Comparison of ENCODE assay signal across 8 mouse cellular contexts in the genomic region with DNA sequence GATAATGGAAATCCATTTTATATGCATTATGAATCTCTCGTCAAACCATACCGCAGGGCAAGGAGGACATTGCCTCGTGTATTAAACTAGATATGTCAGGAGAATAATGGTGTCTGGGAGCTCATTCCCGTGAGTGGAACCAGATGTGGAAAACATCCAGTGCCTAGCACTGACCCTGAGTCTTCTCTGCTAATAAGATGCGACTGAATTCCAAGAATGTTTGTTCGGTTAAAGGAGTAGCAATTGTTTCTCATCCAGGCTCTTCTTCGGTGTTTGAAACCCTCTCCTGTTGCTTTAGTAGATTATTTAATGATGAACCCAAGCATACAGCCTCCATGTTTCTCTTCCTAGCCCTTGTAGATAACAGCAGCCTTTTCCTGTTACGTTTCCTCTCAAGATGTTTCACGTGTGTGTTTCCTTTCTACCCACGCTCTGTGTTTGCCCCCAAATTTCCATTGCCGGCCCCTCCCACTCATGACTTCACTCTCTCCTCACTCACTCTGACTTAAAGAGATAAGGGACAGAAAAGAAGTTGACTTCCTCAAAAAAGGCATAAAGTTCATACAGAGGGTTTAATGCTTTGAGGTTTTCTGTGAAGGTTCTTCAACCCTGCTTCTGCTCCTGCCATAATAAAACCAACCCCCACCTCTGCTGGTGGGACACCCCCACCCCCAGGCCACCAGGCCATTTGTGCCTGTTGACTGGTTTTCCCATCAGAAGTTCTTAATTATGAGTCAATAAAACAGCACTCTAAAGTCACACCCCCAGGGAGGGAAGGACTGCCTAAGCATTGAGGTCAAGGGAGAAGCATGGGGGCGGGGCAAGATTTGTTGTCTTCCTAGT.
DNase-seq lines count a peak whose midpoint lies in the region; ATAC-seq and TF ChIP-seq lines count a peak whose summit lies in the region.

No protein-coding gene starts in this region.

- H3K4me3 ChIP-seq in G1E (ENCODE audit: low read depth, low read length) = no peak overlapping the region; the same call in 1 of the 2 replicates
- H3K4me3 ChIP-seq in liver, embryonic 16.5 days (ENCODE audit: low read depth, low read length) = no peak overlapping the region

- no peak for TF ChIP-seq CTCF in G1E (IDR thresholded peaks at IDR 0.05; ENCODE audit: low read depth, low read length)

- H3K9ac ChIP-seq in liver, embryonic 16.5 days (ENCODE audit: low read depth, low read length) = no peak overlapping the region

- ATAC-seq in G1E (ENCODE audit: extremely low read depth, insufficient number of reproducible peaks, low FRiP score, poor library complexity, severe bottlenecking) = peak; percentile 88
- ATAC-seq in common myeloid progenitor, adult 5-6 weeks (replicated peaks; ENCODE audit: low read depth, poor library complexity, severe bottlenecking) = peak; percentile 93
- peak; percentile 88 to 90 for ATAC-seq in hematopoietic stem cell, adult 5-6 weeks (replicated peaks in 1 of 2; ENCODE audit: insufficient read depth in 1 of 2, low FRiP score in 2 of 2, low TSS enrichment in 1 of 2, low read depth in 1 of 2, poor library complexity in 2 of 2, severe bottlenecking in 2 of 2)
- peak; percentile 35; the same call in 1 of the 2 replicates for ATAC-seq in liver, embryonic 16.5 days (ENCODE audit: low read depth)

- H3K4me1 ChIP-seq in G1E (ENCODE audit: insufficient read depth, low read depth, low read length) = peaks cover 65% of the 10 kb centered on the region
- no peaks in the 10 kb centered on the region; the same call in 1 of the 2 replicates for H3K4me1 ChIP-seq in liver, embryonic 16.5 days (ENCODE audit: control insufficient read depth, low read depth, low read length)

- peaks cover 2% of the 10 kb centered on the region; the same call in 1 of the 2 replicates for H3K27me3 ChIP-seq in G1E (ENCODE audit: insufficient read depth, low read length)
- H3K27me3 ChIP-seq in liver, embryonic 16.5 days (ENCODE audit: control insufficient read depth, insufficient read depth, low read depth, low read length) = no peaks in the 10 kb centered on the region
- H3K27me3 ChIP-seq in splenic B cell, adult 2 months (ENCODE audit: control insufficient read depth, insufficient read depth, low read length, poor library complexity, severe bottlenecking) = no peaks in the 10 kb centered on the region

- no peaks in the 10 kb centered on the region for H3K9me3 ChIP-seq in G1E (replicated peaks)
- H3K9me3 ChIP-seq in liver, embryonic 16.5 days (replicated peaks; ENCODE audit: control insufficient read depth, low read length) = no peaks in the 10 kb centered on the region

- WGBS in liver, embryonic 16.5 days (ENCODE audit: insufficient replicate concordance) = 16% methylated on average over 12 of the region's 12 CpGs

- 0 out of 2 replicates have a peak overlapping the region, but pooled peaks have one; percentile 6 for H3K4me2 ChIP-seq in liver, embryonic 16.5 days (ENCODE audit: low read depth, low read length)

- H3K36me3 ChIP-seq in G1E (replicated peaks) = no peaks in the 10 kb centered on the region
- H3K36me3 ChIP-seq in liver, embryonic 16.5 days (ENCODE audit: control insufficient read depth, insufficient read depth) = no peaks in the 10 kb centered on the region
- no peaks in the 10 kb centered on the region for H3K36me3 ChIP-seq in splenic B cell, adult 2 months (ENCODE audit: control insufficient read depth, insufficient read depth, low read length, poor library complexity, severe bottlenecking)

- DNase-seq in G1E (ENCODE audit: low spot score) = peak; percentile 58
- peak; percentile 91 for DNase-seq in splenic B cell, adult 2 months (ENCODE audit: low read depth, low spot score)
- no peak for DNase-seq in urinary bladder, postnatal 36 days (ENCODE audit: low spot score in 2 of 2)
- DNase-seq in layer of hippocampus, adult 18-20 months (ENCODE audit: low spot score in 2 of 2) = no peak
- no peak for DNase-seq in testis, postnatal 10 days (ENCODE audit: low spot score)

- H3K27ac ChIP-seq in liver, embryonic 16.5 days (ENCODE audit: low read length) = no peak overlapping the region

Comparison
In these comparisons a context has a peak if more than half of its experiments do, and no peak if none do; other contexts are left out.
1. ATAC-seq: peak in every context shown above with its lines; median percentile 93 in common myeloid progenitor, adult 5-6 weeks; 89 in hematopoietic stem cell, adult 5-6 weeks; 88 in G1E; 35 in liver, embryonic 16.5 days.
2. DNase-seq: peak in G1E (single experiment) and splenic B cell, adult 2 months (single experiment); none in urinary bladder, postnatal 36 days (0 of 2), layer of hippocampus, adult 18-20 months (0 of 2) and testis, postnatal 10 days (single experiment).